Mouse (Mus musculus) embryonic fibroblast, embryonic 13.5 days (primary cell): ENCODE results near the gene Glyr1.

ENCODE experiments used
- CTCF ChIP-seq: IDR thresholded peaks from 2 replicates; pipeline ENCODE4 v1.5.1; 2011; ENCODE audit warnings: mild to moderate bottlenecking, control low read depth, low read length, moderate library complexity, borderline replicate concordance; ENCODE audit not compliant: insufficient read depth
- POLR2A ChIP-seq: IDR thresholded peaks from 2 replicates; pipeline ENCODE4 v1.6.1; 2011; ENCODE audit warnings: low read depth, mild to moderate bottlenecking, control low read depth, low read length, moderate library complexity

GRCm38 (mm10) chr16:5007067-5007466, 42.6 kb downstream of the Glyr1 start, which contains the start of gene Smim22:
- TF ChIP-seq CTCF (no peak), POLR2A (no peak)
